Mouse (Mus musculus): ENCODE measurements around the gene Myo1g.

The Myo1g gene

GRCm38 (mm10) chr11:6529961-6530360 lies 9.2 kb upstream of the Myo1g start:
- DNase-seq (ENCODE audit: low spot score) = peak; percentile 68

- DNase-seq (ENCODE audit: low spot score) = peak; percentile 98
Observed at GRCm38 (mm10) chr11:6528186-6529006, 7.6 kb upstream of the Myo1g start.

GRCm38 (mm10) chr11:6527256-6528185 lies 6.8 kb upstream of the Myo1g start:
- peak; percentile 26 for DNase-seq (ENCODE audit: low spot score)

GRCm38 (mm10) chr11:6526526-6527255 lies 5.9 kb upstream of the Myo1g start:
- peak; percentile 47 for DNase-seq (ENCODE audit: low spot score)

GRCm38 (mm10) chr11:6525241-6525640 lies 4.5 kb upstream of the Myo1g start:
- DNase-seq (ENCODE audit: low spot score) = no peak

- no peak for DNase-seq (ENCODE audit: low spot score)
Observed at GRCm38 (mm10) chr11:6524880-6525238, 4.1 kb upstream of the Myo1g start.

- DNase-seq (ENCODE audit: low spot score) = no peak
Observed at GRCm38 (mm10) chr11:6524165-6524879, 3.6 kb upstream of the Myo1g start.

- no peak for DNase-seq (ENCODE audit: low spot score)
Observed at GRCm38 (mm10) chr11:6523662-6524088, 2.9 kb upstream of the Myo1g start.

GRCm38 (mm10) chr11:6522782-6523525 lies 2.2 kb upstream of the Myo1g start:
- DNase-seq (ENCODE audit: low spot score) = no peak

- no peak for DNase-seq (ENCODE audit: low spot score)
Observed at GRCm38 (mm10) chr11:6519491-6520033, 1.2 kb downstream of the Myo1g start.

GRCm38 (mm10) chr11:6514837-6515236 lies 5.9 kb downstream of the Myo1g start:
- no peak for DNase-seq (ENCODE audit: low spot score)

GRCm38 (mm10) chr11:6508269-6508876 lies 12.4 kb downstream of the Myo1g start:
- no peak for DNase-seq (ENCODE audit: low spot score)

- no peak for DNase-seq (ENCODE audit: low spot score)
Observed at GRCm38 (mm10) chr11:6506516-6506915, 14.2 kb downstream of the Myo1g start.

GRCm38 (mm10) chr11:6504689-6505088 lies 16.1 kb downstream of the Myo1g start:
- DNase-seq (ENCODE audit: low spot score) = peak; percentile 81

GRCm38 (mm10) chr11:6504226-6504625 lies 16.5 kb downstream of the Myo1g start:
- DNase-seq (ENCODE audit: low spot score) = no peak

- DNase-seq (ENCODE audit: low spot score) = no peak
Observed at GRCm38 (mm10) chr11:6502506-6502905, 18.3 kb downstream of the Myo1g start.

GRCm38 (mm10) chr11:6497311-6497948 lies 23.3 kb downstream of the Myo1g start:
- no peak for DNase-seq (ENCODE audit: low spot score)

- DNase-seq (ENCODE audit: low spot score) = peak; percentile 59
Observed at GRCm38 (mm10) chr11:6489691-6490503, 30.9 kb downstream of the Myo1g start.

- peak; percentile 49 for DNase-seq (ENCODE audit: low spot score)
Observed at GRCm38 (mm10) chr11:6489257-6489656, 31.5 kb downstream of the Myo1g start.

All from adipocyte (in vitro differentiated cells).